Mouse (Mus musculus): ENCODE measurements around the gene Shb. TPM values are rescaled to one million over a fixed set of nuclear protein-coding genes. Genes with fewer than 3 reads are reported as not detected.

Shb gene
- polyA plus RNA-seq, 1 experiment = 36.2 TPM

DNA sequence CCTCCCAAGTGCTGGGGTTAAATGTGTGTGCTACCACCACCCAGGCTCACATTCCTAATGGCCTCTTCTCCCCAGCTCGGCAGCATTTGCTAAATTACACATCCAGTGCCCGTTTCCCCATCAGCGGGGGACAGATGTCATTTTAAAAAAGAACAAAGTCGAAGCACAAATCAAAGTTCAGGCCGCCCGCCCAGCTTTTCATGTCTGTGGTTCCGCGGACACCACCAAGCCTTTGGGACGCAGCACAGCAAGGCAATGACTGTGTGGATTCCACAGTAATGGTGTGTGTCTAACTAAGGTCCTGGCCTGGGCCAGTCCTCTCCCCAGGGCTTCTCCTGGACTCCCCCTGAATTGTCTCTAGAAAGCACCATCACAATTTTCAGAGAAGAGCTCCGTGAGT lies 32.7 kb downstream of the Shb start:
- H3K4me3 ChIP-seq (replicated peaks; ENCODE audit: extremely low read depth, low read depth, low read length) = no peak overlapping the region
- H3K4me1 ChIP-seq (ENCODE audit: control insufficient read depth, insufficient read depth, low read length) = peaks cover 30% of the 10 kb centered on the region
- no peak for DNase-seq
- 76% methylated on average over 10 of the region's 10 CpGs for WGBS
- TF ChIP-seq POLR2A (IDR thresholded peaks at IDR 0.05; ENCODE audit: borderline replicate concordance, extremely low read depth, low read depth, low read length) = no peak
- no peak for TF ChIP-seq CTCF (IDR thresholded peaks at IDR 0.05; ENCODE audit: insufficient read depth, low read length)

DNA sequence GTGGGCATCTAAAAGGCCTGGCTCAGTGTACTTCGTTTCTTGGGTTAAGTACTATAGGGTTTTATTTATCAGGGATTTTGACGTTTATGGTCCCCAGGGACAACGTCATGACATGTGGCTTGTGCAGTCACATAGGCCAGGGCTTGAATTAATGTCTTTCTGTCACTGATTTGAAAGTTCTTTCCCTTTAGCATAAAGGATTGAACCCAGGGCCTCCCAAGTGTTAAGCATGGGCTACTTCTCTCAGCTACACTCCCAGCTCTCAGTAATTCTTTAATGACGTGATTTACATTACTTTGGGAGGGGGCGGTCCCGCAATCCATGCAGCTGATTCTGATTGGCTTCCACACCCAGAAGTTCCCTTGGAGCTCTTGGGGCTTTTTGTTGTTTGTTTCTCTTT lies 33.2 kb downstream of the Shb start:
- no peak for DNase-seq
- no peak overlapping the region for H3K4me3 ChIP-seq (replicated peaks; ENCODE audit: extremely low read depth, low read depth, low read length)
- no peak for TF ChIP-seq POLR2A (IDR thresholded peaks at IDR 0.05; ENCODE audit: borderline replicate concordance, extremely low read depth, low read depth, low read length)
- no peak for TF ChIP-seq CTCF (IDR thresholded peaks at IDR 0.05; ENCODE audit: insufficient read depth, low read length)
- H3K4me1 ChIP-seq (ENCODE audit: control insufficient read depth, insufficient read depth, low read length) = peaks cover 29% of the 10 kb centered on the region
- WGBS = 67% methylated on average over 6 of the region's 6 CpGs

DNA sequence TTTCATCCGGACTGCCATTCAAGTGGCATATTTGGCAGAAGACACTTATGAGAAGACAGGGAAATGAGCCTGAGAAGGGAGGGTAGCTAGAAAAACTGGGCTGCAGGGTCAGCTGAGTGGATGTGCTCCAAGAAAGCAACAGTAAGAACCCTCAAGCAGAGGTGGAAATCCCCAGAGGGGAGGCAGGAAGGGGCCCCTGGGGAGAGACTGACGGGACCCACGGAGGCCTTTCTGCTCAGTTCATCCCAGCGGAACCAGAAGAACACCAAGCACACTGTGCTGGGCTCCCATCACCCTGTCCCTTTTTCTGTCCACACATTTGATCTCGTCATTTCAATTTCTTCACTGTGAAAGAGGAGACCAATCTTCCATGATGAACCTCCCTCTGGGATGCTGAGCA lies 33.9 kb downstream of the Shb start:
- Histone ChIP-seq H3K4me3 (replicated peaks; ENCODE audit: extremely low read depth, low read depth, low read length) (no peak overlapping the region), H3K4me1 (ENCODE audit: control insufficient read depth, insufficient read depth, low read length) (peaks cover 35% of the 10 kb centered on the region)
- no peak for DNase-seq
- TF ChIP-seq POLR2A (IDR thresholded peaks at IDR 0.05; ENCODE audit: borderline replicate concordance, extremely low read depth, low read depth, low read length) (no peak), CTCF (IDR thresholded peaks at IDR 0.05; ENCODE audit: insufficient read depth, low read length) (no peak)
- 30% methylated on average over 5 of the region's 5 CpGs for WGBS

DNA sequence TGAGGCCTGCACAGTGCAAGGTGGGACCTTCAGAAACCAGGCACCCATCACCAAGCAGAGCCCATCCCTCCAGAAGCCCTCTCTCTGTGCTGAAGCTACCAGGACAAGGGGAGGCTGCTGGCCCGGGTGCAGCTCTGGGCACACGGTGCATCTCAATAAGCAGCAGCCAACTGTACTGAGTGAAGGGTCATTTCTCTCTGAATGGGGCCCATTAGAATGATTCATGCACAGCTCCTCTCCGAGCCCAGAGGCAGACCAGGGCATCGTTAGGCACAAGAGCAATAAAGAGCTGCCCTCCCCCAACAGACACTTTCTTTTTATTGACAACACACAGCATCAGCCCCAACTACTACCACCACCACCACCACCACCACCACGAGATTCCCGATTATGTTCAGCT lies 35.0 kb downstream of the Shb start:
- Histone ChIP-seq H3K4me1 (ENCODE audit: control insufficient read depth, insufficient read depth, low read length) (peaks cover 41% of the 10 kb centered on the region), H3K4me3 (replicated peaks; ENCODE audit: extremely low read depth, low read depth, low read length) (no peak overlapping the region)
- 78% methylated on average over 6 of the region's 6 CpGs for WGBS
- DNase-seq = no peak
- TF ChIP-seq POLR2A (IDR thresholded peaks at IDR 0.05; ENCODE audit: borderline replicate concordance, extremely low read depth, low read depth, low read length) (no peak), CTCF (IDR thresholded peaks at IDR 0.05; ENCODE audit: insufficient read depth, low read length) (no peak)

DNA sequence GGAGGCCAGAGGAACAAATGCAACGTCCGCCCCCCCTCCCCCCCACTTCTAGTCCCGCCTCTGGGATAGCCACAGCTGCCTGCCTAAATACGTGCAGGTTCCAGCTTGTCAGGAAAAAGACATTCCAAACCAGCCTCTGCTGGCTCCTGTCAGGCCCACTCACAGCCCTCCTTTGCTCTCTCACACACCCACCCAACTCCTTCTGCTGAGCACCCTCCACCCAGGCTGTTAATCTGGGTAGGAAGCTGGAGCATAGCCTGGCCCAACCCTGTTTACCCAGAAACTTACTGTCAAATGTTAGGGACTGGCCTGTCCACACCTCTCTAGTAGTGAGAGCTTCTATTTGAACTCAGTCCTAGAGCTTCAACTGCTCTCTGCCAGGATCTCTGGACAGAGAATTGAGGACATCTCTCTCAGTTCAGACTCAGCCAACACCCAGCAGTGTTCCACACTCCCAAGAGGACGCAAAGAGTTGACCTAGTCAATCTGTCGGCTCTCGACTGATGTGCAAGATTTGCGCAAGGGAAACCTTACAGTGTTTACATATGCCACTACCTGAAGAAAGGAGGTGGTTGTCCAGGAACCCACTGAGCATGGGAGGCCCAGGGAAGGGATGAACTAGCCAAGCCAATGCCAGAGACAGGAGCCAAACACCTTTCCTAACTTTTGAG lies 36.6 kb downstream of the Shb start:
- Histone ChIP-seq H3K4me1 (ENCODE audit: control insufficient read depth, insufficient read depth, low read length) (peaks cover 47% of the 10 kb centered on the region), H3K4me3 (replicated peaks; ENCODE audit: extremely low read depth, low read depth, low read length) (no peak overlapping the region)
- TF ChIP-seq POLR2A (IDR thresholded peaks at IDR 0.05; ENCODE audit: borderline replicate concordance, extremely low read depth, low read depth, low read length) = no peak
- TF ChIP-seq CTCF (IDR thresholded peaks at IDR 0.05; ENCODE audit: insufficient read depth, low read length) = no peak
- DNase-seq = no peak
- 50% methylated on average over 8 of the region's 8 CpGs for WGBS

DNA sequence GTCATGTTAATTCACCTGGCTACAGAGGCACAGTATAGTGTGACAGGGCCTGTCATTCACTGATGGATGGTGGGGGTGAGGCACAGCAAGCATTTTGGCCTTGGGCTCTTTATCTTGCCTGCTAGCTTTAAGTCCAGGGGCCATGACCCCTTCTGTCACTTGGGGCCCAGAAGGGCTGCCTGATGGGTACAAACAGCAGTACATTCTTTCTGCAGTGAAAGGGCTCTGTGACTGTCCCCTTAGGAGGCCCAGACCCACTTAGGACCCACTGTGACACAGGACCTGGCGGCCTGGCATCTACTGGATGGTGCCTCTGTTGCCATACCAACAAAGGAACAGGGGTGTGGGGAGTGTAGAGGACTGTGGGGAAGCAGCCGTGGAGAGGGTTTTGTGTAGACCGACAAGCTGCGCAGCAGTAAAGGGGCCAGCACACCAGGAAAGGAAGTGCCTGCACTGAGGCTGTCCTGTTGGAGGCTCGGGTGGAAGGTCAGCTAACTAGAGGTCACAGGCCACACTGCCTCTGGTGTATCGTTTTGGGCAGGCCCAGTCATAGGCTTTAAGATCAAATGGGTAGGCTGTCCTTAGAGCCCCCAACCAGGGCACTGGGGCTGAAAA lies 38.4 kb downstream of the Shb start:
- WGBS = 56% methylated on average over 6 of the region's 6 CpGs
- Histone ChIP-seq H3K4me1 (ENCODE audit: control insufficient read depth, insufficient read depth, low read length) (peaks cover 54% of the 10 kb centered on the region), H3K4me3 (replicated peaks; ENCODE audit: extremely low read depth, low read depth, low read length) (no peak overlapping the region)
- no peak for DNase-seq
- no peak for TF ChIP-seq CTCF (IDR thresholded peaks at IDR 0.05; ENCODE audit: insufficient read depth, low read length)
- TF ChIP-seq POLR2A (IDR thresholded peaks at IDR 0.05; ENCODE audit: borderline replicate concordance, extremely low read depth, low read depth, low read length) = no peak

DNA sequence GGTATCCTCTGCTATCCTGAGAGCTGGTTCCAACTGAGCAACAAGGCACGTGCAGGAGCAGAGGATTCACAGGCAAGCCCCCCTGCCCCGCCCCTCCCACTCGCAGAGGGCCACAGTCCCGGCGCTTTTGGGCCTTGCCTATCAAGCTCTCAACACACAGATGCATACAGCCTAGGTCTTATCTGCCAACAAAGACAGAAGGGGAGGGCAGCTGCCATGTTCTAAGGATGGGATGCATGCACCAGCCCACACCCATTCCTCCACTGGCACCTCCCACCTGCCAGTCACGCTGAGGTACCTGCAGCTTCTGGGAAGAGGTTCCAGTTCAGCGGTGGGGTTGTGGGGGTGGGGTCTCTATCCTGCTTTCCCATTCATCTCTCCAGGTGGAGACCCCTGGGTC lies 39.2 kb downstream of the Shb start:
- 43% methylated on average over 7 of the region's 7 CpGs for WGBS
- no peak overlapping the region for H3K4me3 ChIP-seq (replicated peaks; ENCODE audit: extremely low read depth, low read depth, low read length)
- TF ChIP-seq POLR2A (IDR thresholded peaks at IDR 0.05; ENCODE audit: borderline replicate concordance, extremely low read depth, low read depth, low read length) = no peak
- no peak for TF ChIP-seq CTCF (IDR thresholded peaks at IDR 0.05; ENCODE audit: insufficient read depth, low read length)

DNA sequence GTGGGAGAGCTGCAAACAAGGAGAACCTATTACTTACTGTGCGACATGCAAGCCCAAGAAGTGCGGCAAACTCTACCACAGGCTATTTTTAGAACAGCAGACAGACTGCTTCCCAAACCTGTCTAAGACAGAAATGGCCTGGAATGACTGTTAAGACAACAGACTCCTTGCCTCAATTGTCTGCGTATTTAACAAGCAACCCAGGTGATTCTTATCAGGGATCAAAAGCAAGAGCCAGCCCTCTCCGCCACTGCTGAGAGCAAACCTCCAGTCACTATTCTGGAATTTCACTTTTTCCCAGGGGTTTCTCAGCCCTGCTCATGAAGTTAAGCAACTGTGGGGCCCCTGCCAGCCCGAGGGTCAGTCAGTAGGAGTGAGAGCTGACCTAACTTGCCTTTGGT lies 39.6 kb downstream of the Shb start:
- Histone ChIP-seq H3K4me3 (replicated peaks; ENCODE audit: extremely low read depth, low read depth, low read length) (no peak overlapping the region), H3K4me1 (ENCODE audit: control insufficient read depth, insufficient read depth, low read length) (peaks cover 52% of the 10 kb centered on the region)
- 28% methylated on average over 5 of the region's 5 CpGs for WGBS
- no peak for DNase-seq
- TF ChIP-seq CTCF (IDR thresholded peaks at IDR 0.05; ENCODE audit: insufficient read depth, low read length) (no peak), POLR2A (IDR thresholded peaks at IDR 0.05; ENCODE audit: borderline replicate concordance, extremely low read depth, low read depth, low read length) (no peak)

More for the DNA sequence above, 39.2 kb downstream of the Shb start:
- no peak for DNase-seq
- H3K4me1 ChIP-seq (ENCODE audit: control insufficient read depth, insufficient read depth, low read length) = peaks cover 53% of the 10 kb centered on the region

DNA sequence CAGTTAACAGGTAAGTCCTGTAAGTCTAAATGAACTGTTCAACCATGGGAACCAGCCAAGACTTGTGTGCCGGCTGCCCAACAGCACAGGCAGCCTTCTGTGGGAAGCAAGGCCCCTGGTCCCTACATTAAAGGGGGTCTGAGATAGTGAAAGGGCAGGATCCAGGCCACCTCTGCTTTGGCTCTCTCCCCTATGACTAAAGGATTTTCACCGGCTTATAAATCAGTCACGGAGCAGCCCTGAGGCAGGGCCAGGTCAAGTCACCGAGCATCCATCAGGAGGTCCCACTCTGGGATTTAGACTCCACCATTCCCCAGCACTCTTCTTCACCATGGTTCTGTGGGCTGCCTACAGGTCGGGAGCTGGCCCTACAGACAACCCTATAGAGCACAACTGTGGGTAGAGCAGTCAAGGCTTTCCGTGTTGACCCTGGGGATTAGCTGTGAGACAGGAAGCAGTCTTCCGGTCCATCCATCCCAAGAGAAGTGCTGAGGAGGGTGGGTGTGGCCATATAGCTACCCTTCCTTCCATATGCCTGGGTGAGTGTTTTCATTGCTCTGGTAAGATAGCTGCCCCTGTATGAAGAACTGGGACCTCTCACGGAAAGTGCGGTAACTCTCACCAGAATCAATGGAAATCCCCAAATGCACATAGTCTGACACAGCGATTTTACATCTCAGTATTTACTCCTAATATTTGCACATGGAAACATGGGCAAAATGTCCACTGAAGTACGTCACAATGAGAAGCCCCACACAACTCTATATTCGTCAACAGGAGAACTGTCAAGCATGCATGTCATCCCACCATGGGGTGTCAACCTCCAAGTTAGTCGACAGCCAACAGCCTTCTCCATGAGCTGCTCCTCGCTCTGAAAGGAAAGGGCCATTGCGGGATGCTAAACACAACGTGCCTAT lies 40.3 kb downstream of the Shb start:
- H3K4me3 ChIP-seq (replicated peaks; ENCODE audit: extremely low read depth, low read depth, low read length) = no peak overlapping the region
- H3K4me1 ChIP-seq (ENCODE audit: control insufficient read depth, insufficient read depth, low read length) = peaks cover 56% of the 10 kb centered on the region
- WGBS = 46% methylated on average over 16 of the region's 16 CpGs
- TF ChIP-seq CTCF (IDR thresholded peaks at IDR 0.05; ENCODE audit: insufficient read depth, low read length) = no peak
- TF ChIP-seq POLR2A (IDR thresholded peaks at IDR 0.05; ENCODE audit: borderline replicate concordance, extremely low read depth, low read depth, low read length) = no peak
- no peak for DNase-seq

Measured in lung, adult 2 months (tissue).